Mouse (Mus musculus) forebrain, embryonic 14.5 days (tissue): ENCODE results near the gene Galnt18. TPM values are rescaled to one million over a fixed set of nuclear protein-coding genes. Genes with fewer than 3 reads are reported as not detected.

ENCODE experiments used
- ATAC-seq: fragments of 200-750 bp; cut with Nextera tagmentation; 2 replicates; pipeline ENCODE4 v1.8.0; 2017; ENCODE audit warnings: mild to moderate bottlenecking, moderate library complexity
- DNase-seq: peaks from one replicate; pipeline ENCODE4 v3.0.0-alpha.2; 2015; ENCODE audit warnings: low spot score
- H3K27ac ChIP-seq: fragments of 300-500 bp; sonication (generic); 2 replicates; pipeline ENCODE4 v1.5.1; 2014; ENCODE audit warnings: low read depth, mild to moderate bottlenecking, control low read depth, low read length, moderate library complexity
- H3K27me3 ChIP-seq: fragments of 300-500 bp; sonication (generic); replicated peaks from 2 replicates; pipeline ENCODE4 v1.6.1; 2014; ENCODE audit warnings: low read length, control low read depth, mixed read lengths; ENCODE audit not compliant: control insufficient read depth, insufficient read depth
- H3K36me3 ChIP-seq: fragments of 300-500 bp; sonication (generic); 2 replicates; pipeline ENCODE4 v1.6.1; 2014; ENCODE audit warnings: low read length, control low read depth; ENCODE audit not compliant: control insufficient read depth, insufficient read depth
- H3K4me1 ChIP-seq: fragments of 300-500 bp; sonication (generic); 2 replicates; pipeline ENCODE4 v1.6.1; 2014; ENCODE audit warnings: antibody characterized with exemption, low read length, control low read depth; ENCODE audit not compliant: control insufficient read depth, insufficient read depth
- H3K4me2 ChIP-seq: fragments of 300-500 bp; sonication (generic); 2 replicates; pipeline ENCODE4 v1.6.1; 2014; ENCODE audit warnings: mild to moderate bottlenecking, control low read depth, low read length
- H3K4me3 ChIP-seq: fragments of 300-500 bp; sonication (generic); 2 replicates; pipeline ENCODE4 v1.5.1; 2014; ENCODE audit warnings: low read depth, low read length, control low read depth
- H3K9ac ChIP-seq: fragments of 300-500 bp; sonication (generic); 2 replicates; pipeline ENCODE4 v1.6.1; 2014; ENCODE audit warnings: mild to moderate bottlenecking, low read length, control low read depth, moderate library complexity
- H3K9me3 ChIP-seq: fragments of 300-500 bp; sonication (generic); replicated peaks from 2 replicates; pipeline ENCODE4 v1.6.1; 2016; ENCODE audit warnings: low read length, control low read depth, mixed read lengths; ENCODE audit not compliant: control insufficient read depth
- WGBS: fragments of 180-500 bp; shearing (Covaris S2); extraction: QIAGEN DNeasy Blood & Tissue Kit; methylation state at CpG from one replicate; pipeline ENCODE4 v1.1.7; 2014; 5-methylcytosine and 5-hydroxymethylcytosine counted together
- polyA plus RNA-seq: library from polyadenylated mRNA; unstranded; fragments of >200 nt; fragmentation: Nextera tagmentation; extraction: Ambion mirVana; gene quantifications from 2 replicates; pipeline ENCODE4 v1.2.1, GENCODE M21; 2014

Gene Galnt18
- polyA plus RNA-seq, 1 experiment from 2014 or later, result 6.6 TPM

GRCm38 (mm10) chr7:111483896-111484295 lies 295.9 kb downstream of the Galnt18 start:
- Histone ChIP-seq H3K4me1 (peaks cover 4% of the 10 kb centered on the region; the same call in 1 of the 2 replicates), H3K36me3 (no peaks in the 10 kb centered on the region), H3K27ac (no peak overlapping the region), H3K4me3 (no peak overlapping the region), H3K9me3 (no peaks in the 10 kb centered on the region), H3K27me3 (no peaks in the 10 kb centered on the region), H3K9ac (no peak overlapping the region), H3K4me2 (no peak overlapping the region)
- no peak for ATAC-seq
- WGBS, result 68% methylated on average over 4 of the region's 4 CpGs
- no peak for DNase-seq

- no peak overlapping the region for H3K4me3 ChIP-seq
- H3K4me1 ChIP-seq, result peaks cover 4% of the 10 kb centered on the region; the same call in 1 of the 2 replicates
- no peaks in the 10 kb centered on the region for H3K36me3 ChIP-seq
- 93% methylated on average over 3 of the region's 3 CpGs for WGBS
- DNase-seq (no peak), ATAC-seq (no peak)
- no peak overlapping the region for H3K27ac ChIP-seq
- no peak overlapping the region for H3K4me2 ChIP-seq
- H3K9me3 ChIP-seq, result no peaks in the 10 kb centered on the region
- no peaks in the 10 kb centered on the region for H3K27me3 ChIP-seq
- no peak overlapping the region for H3K9ac ChIP-seq
Observed at GRCm38 (mm10) chr7:111483321-111483720, 296.5 kb downstream of the Galnt18 start.

GRCm38 (mm10) chr7:111467715-111468114 lies 312.1 kb downstream of the Galnt18 start:
- Histone ChIP-seq H3K4me2 (no peak overlapping the region), H3K4me1 (no peaks in the 10 kb centered on the region), H3K9ac (no peak overlapping the region), H3K4me3 (no peak overlapping the region), H3K36me3 (no peaks in the 10 kb centered on the region), H3K27me3 (no peaks in the 10 kb centered on the region), H3K9me3 (no peaks in the 10 kb centered on the region), H3K27ac (no peak overlapping the region)
- DNase-seq, result no peak
- 58% methylated on average over 5 of the region's 5 CpGs for WGBS
- no peak for ATAC-seq

- no peak for DNase-seq
- no peak for ATAC-seq
- 80% methylated on average over 1 of the region's 1 CpGs for WGBS
Observed at GRCm38 (mm10) chr7:111466720-111467119, 313.1 kb downstream of the Galnt18 start.

GRCm38 (mm10) chr7:111466121-111466520 lies 313.7 kb downstream of the Galnt18 start:
- H3K9ac ChIP-seq, result no peak overlapping the region
- H3K4me2 ChIP-seq, result no peak overlapping the region
- H3K4me3 ChIP-seq, result no peak overlapping the region
- no peaks in the 10 kb centered on the region for H3K4me1 ChIP-seq
- no peaks in the 10 kb centered on the region for H3K9me3 ChIP-seq
- no peak overlapping the region for H3K27ac ChIP-seq
- no peaks in the 10 kb centered on the region for H3K27me3 ChIP-seq
- no peak for DNase-seq
- ATAC-seq, result no peak
- WGBS, result 84% methylated on average over 3 of the region's 3 CpGs
- no peaks in the 10 kb centered on the region for H3K36me3 ChIP-seq

More at GRCm38 (mm10) chr7:111466720-111467119, 313.1 kb downstream of the Galnt18 start:
- no peak overlapping the region for H3K27ac ChIP-seq
- no peaks in the 10 kb centered on the region for H3K9me3 ChIP-seq
- no peaks in the 10 kb centered on the region for H3K27me3 ChIP-seq
- no peak overlapping the region for H3K9ac ChIP-seq
- H3K4me2 ChIP-seq, result no peak overlapping the region
- no peak overlapping the region for H3K4me3 ChIP-seq
- no peaks in the 10 kb centered on the region for H3K36me3 ChIP-seq
- H3K4me1 ChIP-seq, result no peaks in the 10 kb centered on the region

- Histone ChIP-seq H3K9me3 (no peaks in the 10 kb centered on the region), H3K27ac (no peak overlapping the region), H3K27me3 (no peaks in the 10 kb centered on the region), H3K9ac (no peak overlapping the region), H3K4me2 (no peak overlapping the region), H3K4me1 (no peaks in the 10 kb centered on the region), H3K4me3 (no peak overlapping the region), H3K36me3 (no peaks in the 10 kb centered on the region)
- DNase-seq (no peak), ATAC-seq (no peak)
- 82% methylated on average over 4 of the region's 4 CpGs for WGBS
Observed at GRCm38 (mm10) chr7:111459716-111460115, 320.1 kb downstream of the Galnt18 start.

GRCm38 (mm10) chr7:111456007-111456406 lies 323.8 kb downstream of the Galnt18 start:
- H3K4me1 ChIP-seq, result no peaks in the 10 kb centered on the region
- no peaks in the 10 kb centered on the region for H3K27me3 ChIP-seq
- no peaks in the 10 kb centered on the region for H3K36me3 ChIP-seq
- 88% methylated on average over 3 of the region's 3 CpGs for WGBS
- H3K9ac ChIP-seq, result no peak overlapping the region
- no peak for ATAC-seq
- no peak overlapping the region for H3K27ac ChIP-seq
- no peaks in the 10 kb centered on the region for H3K9me3 ChIP-seq
- no peak for DNase-seq
- H3K4me3 ChIP-seq, result no peak overlapping the region
- H3K4me2 ChIP-seq, result no peak overlapping the region

GRCm38 (mm10) chr7:111455541-111455940 lies 324.2 kb downstream of the Galnt18 start:
- no peak overlapping the region for H3K9ac ChIP-seq
- H3K36me3 ChIP-seq, result no peaks in the 10 kb centered on the region
- no peak overlapping the region for H3K27ac ChIP-seq
- no peaks in the 10 kb centered on the region for H3K27me3 ChIP-seq
- DNase-seq, result no peak
- no peak overlapping the region for H3K4me3 ChIP-seq
- ATAC-seq, result no peak
- no peaks in the 10 kb centered on the region for H3K4me1 ChIP-seq
- no peak overlapping the region for H3K4me2 ChIP-seq
- 91% methylated on average over 4 of the region's 4 CpGs for WGBS
- H3K9me3 ChIP-seq, result no peaks in the 10 kb centered on the region

- H3K9ac ChIP-seq, result no peak overlapping the region
- no peak overlapping the region for H3K27ac ChIP-seq
- no peaks in the 10 kb centered on the region for H3K9me3 ChIP-seq
- no peaks in the 10 kb centered on the region for H3K4me1 ChIP-seq
- DNase-seq (no peak), ATAC-seq (no peak)
- WGBS, result 44% methylated on average over 1 of the region's 1 CpGs
- no peaks in the 10 kb centered on the region for H3K36me3 ChIP-seq
- no peaks in the 10 kb centered on the region for H3K27me3 ChIP-seq
- H3K4me3 ChIP-seq, result no peak overlapping the region
- no peak overlapping the region for H3K4me2 ChIP-seq
Observed at GRCm38 (mm10) chr7:111452000-111452399, 327.8 kb downstream of the Galnt18 start.
